Mouse (Mus musculus) heart, adult 2 months (tissue): ENCODE data around the gene Grm1.

ENCODE experiments used
- CTCF ChIP-seq: fragments of 200-600 bp; IDR thresholded peaks from 2 replicates; pipeline ENCODE4 v1.8.1; 2022; ENCODE audit warnings: antibody characterized with exemption, mild to moderate bottlenecking, moderate library complexity
- POLR2A ChIP-seq: fragments of 200-500 bp; IDR thresholded peaks from 2 replicates; pipeline ENCODE4 v1.6.1; 2011; ENCODE audit warnings: mild to moderate bottlenecking, low read depth, low read length, control low read depth; ENCODE audit not compliant: insufficient read depth

DNA sequence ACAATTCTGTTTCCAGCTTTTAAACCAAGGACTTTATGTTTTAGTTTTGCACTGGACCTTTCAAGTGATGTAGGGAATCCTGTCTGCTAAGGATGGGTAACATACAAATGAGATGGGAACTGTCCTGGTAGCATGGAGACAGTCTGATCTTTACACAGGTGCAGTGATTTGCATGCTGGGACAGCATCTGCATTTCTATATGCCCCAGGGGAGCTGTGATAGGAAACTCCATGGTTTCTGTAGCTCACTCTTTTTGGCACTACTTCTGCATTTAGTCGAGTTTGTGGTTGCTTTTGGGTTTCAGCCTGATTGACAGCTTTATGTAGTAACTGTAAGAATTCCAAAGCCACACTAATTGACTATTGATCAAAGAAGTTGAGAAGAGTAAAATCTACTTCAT, 381.3 kb downstream of the Grm1 start:
- TF ChIP-seq CTCF: no peak
- TF ChIP-seq POLR2A: no peak
